Mouse (Mus musculus): Measurements from ENCODE around the gene Olfr1385.

DNA sequence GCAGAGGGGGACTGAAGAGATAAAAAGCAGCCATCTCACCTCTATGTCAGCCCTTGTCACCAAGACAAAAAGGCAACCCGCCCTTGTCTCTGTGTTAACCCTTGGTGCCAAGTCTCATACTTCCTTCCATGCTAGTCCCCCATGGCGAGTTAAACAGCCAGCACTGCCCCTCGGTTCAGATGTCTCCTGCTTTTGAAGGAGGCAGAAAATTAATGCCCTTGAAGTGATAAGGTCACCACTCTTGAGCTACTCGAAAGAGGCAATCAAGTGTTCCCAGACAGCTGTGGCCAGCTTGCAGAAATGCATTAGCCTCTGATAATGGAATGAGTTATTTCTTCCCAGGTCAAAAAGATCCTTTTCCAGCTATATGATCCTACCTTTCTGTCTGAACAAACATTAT, 2.9 kb upstream of the Olfr1385 start:
- TF ChIP-seq CTCF (IDR thresholded peaks at IDR 0.05; ENCODE audit: control insufficient read depth, insufficient read depth, insufficient read length) (no peak), MAX (IDR thresholded peaks at IDR 0.05) (no peak), USF1 (IDR thresholded peaks at IDR 0.05; ENCODE audit: low read depth) (no peak), CEBPB (IDR thresholded peaks at IDR 0.05; ENCODE audit: low read depth) (no peak), FOSL1 (IDR thresholded peaks at IDR 0.05; ENCODE audit: insufficient read depth, low read length, poor library complexity, severe bottlenecking) (no peak)

Data from C2C12 (cell line).